Mouse (Mus musculus) kidney, postnatal 0 days (tissue): Measurements from ENCODE around the gene Pole2. TPM values are rescaled to one million over a fixed set of nuclear protein-coding genes. Genes with fewer than 3 reads are reported as not detected.

ENCODE experiments used
- ATAC-seq: fragments of 200-750 bp; cut with Nextera tagmentation; replicated peaks from 2 replicates; pipeline ENCODE4 v1.8.0; 2017; ENCODE audit warnings: low read depth, moderate number of reproducible peaks, moderate TSS enrichment, moderate library complexity; ENCODE audit not compliant: low FRiP score
- DNase-seq: peaks from one replicate; pipeline ENCODE4 v3.0.0-alpha.2; 2016; ENCODE audit warnings: low spot score
- H3K27ac ChIP-seq: fragments of 300-500 bp; sonication (generic); 2 replicates; pipeline ENCODE4 v1.5.1; 2014; ENCODE audit warnings: mild to moderate bottlenecking
- H3K27me3 ChIP-seq: fragments of 300-500 bp; sonication (generic); 2 replicates; pipeline ENCODE4 v1.6.1; 2014; ENCODE audit warnings: low read length, mixed read lengths; ENCODE audit not compliant: insufficient read depth
- H3K36me3 ChIP-seq: fragments of 300-500 bp; sonication (generic); 2 replicates; pipeline ENCODE4 v1.6.1; 2014; ENCODE audit warnings: low read length, mixed read lengths; ENCODE audit not compliant: insufficient read depth
- H3K4me1 ChIP-seq: fragments of 300-500 bp; sonication (generic); replicated peaks from 2 replicates; pipeline ENCODE4 v1.6.1; 2014; ENCODE audit warnings: antibody characterized with exemption, low read length, mixed read lengths; ENCODE audit not compliant: insufficient read depth
- H3K4me2 ChIP-seq: fragments of 300-500 bp; sonication (generic); 2 replicates; pipeline ENCODE4 v1.6.1; 2014; ENCODE audit warnings: mild to moderate bottlenecking, low read length, moderate library complexity, mixed read lengths
- H3K4me3 ChIP-seq: fragments of 300-500 bp; sonication (generic); replicated peaks from 2 replicates; pipeline ENCODE4 v1.5.1; 2014; ENCODE audit warnings: low read depth, low read length
- H3K9ac ChIP-seq: fragments of 300-500 bp; sonication (generic); 2 replicates; pipeline ENCODE4 v1.6.1; 2014; ENCODE audit warnings: low read depth, low read length
- H3K9me3 ChIP-seq: fragments of 300-500 bp; sonication (generic); replicated peaks from 2 replicates; pipeline ENCODE4 v1.6.1; 2016; ENCODE audit warnings: low read length, inconsistent platforms, mixed read lengths
- CTCF ChIP-seq: IDR thresholded peaks from 2 replicates; pipeline ENCODE4 v1.5.1; 2016; ENCODE audit warnings: antibody characterized with exemption, low read depth, mild to moderate bottlenecking, moderate library complexity
- WGBS: fragments of 180-500 bp; shearing (Covaris S2); extraction: QIAGEN DNeasy Blood & Tissue Kit; methylation state at CpG from one replicate; pipeline ENCODE4 v1.1.7; 2014; 5-methylcytosine and 5-hydroxymethylcytosine counted together
- polyA plus RNA-seq: library from polyadenylated mRNA; unstranded; fragments of >200 nt; fragmentation: Nextera tagmentation; extraction: Ambion mirVana; gene quantifications from 2 replicates; pipeline ENCODE4 v1.2.1, GENCODE M21; 2015

The Pole2 gene
- polyA plus RNA-seq, 1 experiment from 2014 or later: 15.3 TPM

- H3K4me1 ChIP-seq: no peaks in the 10 kb centered on the region
- ATAC-seq: no peak
- no peaks in the 10 kb centered on the region for H3K27me3 ChIP-seq
- no peak for TF ChIP-seq CTCF
- H3K4me3 ChIP-seq: no peak overlapping the region
- H3K4me2 ChIP-seq: no peak overlapping the region
- 0 out of 2 replicates have a peak, but pooled peaks cover 8% of the 10 kb centered on the region for H3K36me3 ChIP-seq
- DNase-seq: no peak
- no peak overlapping the region for H3K9ac ChIP-seq
- 91% methylated on average over 2 of the region's 2 CpGs for WGBS
- no peak overlapping the region for H3K27ac ChIP-seq
- H3K9me3 ChIP-seq: no peaks in the 10 kb centered on the region
Measured at GRCm38 (mm10) chr12:69192637-69193036, 35.4 kb downstream of the Pole2 start.

GRCm38 (mm10) chr12:69191396-69191795, 36.6 kb downstream of the Pole2 start:
- no peak for TF ChIP-seq CTCF
- Histone ChIP-seq H3K36me3 (0 out of 2 replicates have a peak, but pooled peaks cover 8% of the 10 kb centered on the region), H3K4me3 (no peak overlapping the region), H3K9me3 (no peaks in the 10 kb centered on the region), H3K4me1 (no peaks in the 10 kb centered on the region), H3K27me3 (no peaks in the 10 kb centered on the region), H3K9ac (no peak overlapping the region), H3K27ac (no peak overlapping the region), H3K4me2 (no peak overlapping the region)
- 87% methylated on average over 5 of the region's 5 CpGs for WGBS
- DNase-seq: no peak
- no peak for ATAC-seq

DNA sequence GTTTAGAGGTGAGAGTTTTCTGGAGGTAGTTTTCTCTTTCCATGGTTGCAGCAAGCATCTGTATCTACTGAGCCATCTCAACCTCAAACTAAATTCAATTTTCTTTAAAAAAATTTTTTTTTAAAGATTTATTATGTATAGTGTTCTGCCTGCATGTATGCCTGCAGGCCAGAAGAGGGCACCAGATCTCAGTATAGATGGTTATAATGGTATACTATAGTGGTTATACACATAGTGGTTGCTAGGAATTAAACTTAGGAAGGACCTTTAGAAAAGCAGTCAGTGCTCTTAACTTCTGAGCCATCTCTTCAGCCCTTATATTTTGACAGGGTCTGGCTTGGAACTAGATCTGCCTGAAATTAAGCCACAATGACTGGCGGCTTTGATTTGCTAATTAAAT, 37.5 kb downstream of the Pole2 start:
- 100% methylated on average over 1 of the region's 1 CpGs for WGBS
- Histone ChIP-seq H3K4me2 (no peak overlapping the region), H3K4me1 (peaks cover 3% of the 10 kb centered on the region; the same call in 1 of the 2 replicates), H3K4me3 (no peak overlapping the region), H3K27me3 (no peaks in the 10 kb centered on the region), H3K27ac (no peak overlapping the region), H3K9me3 (no peaks in the 10 kb centered on the region), H3K9ac (no peak overlapping the region), H3K36me3 (0 out of 2 replicates have a peak, but pooled peaks cover 8% of the 10 kb centered on the region)
- 0 out of 2 replicates have a peak, but pooled peaks have one; percentile 49 for ATAC-seq
- peak; percentile 66 for TF ChIP-seq CTCF
- peak; percentile 46 for DNase-seq

- Histone ChIP-seq H3K4me1 (peaks cover 7% of the 10 kb centered on the region; the same call in 1 of the 2 replicates), H3K27me3 (no peaks in the 10 kb centered on the region), H3K9me3 (no peaks in the 10 kb centered on the region), H3K4me2 (no peak overlapping the region), H3K9ac (no peak overlapping the region), H3K36me3 (0 out of 2 replicates have a peak, but pooled peaks cover 8% of the 10 kb centered on the region), H3K27ac (no peak overlapping the region), H3K4me3 (no peak overlapping the region)
- DNase-seq: no peak
- WGBS: 94% methylated on average over 9 of the region's 9 CpGs
- ATAC-seq: no peak
- TF ChIP-seq CTCF: no peak
Measured at GRCm38 (mm10) chr12:69190074-69190473, 37.9 kb downstream of the Pole2 start.

DNA sequence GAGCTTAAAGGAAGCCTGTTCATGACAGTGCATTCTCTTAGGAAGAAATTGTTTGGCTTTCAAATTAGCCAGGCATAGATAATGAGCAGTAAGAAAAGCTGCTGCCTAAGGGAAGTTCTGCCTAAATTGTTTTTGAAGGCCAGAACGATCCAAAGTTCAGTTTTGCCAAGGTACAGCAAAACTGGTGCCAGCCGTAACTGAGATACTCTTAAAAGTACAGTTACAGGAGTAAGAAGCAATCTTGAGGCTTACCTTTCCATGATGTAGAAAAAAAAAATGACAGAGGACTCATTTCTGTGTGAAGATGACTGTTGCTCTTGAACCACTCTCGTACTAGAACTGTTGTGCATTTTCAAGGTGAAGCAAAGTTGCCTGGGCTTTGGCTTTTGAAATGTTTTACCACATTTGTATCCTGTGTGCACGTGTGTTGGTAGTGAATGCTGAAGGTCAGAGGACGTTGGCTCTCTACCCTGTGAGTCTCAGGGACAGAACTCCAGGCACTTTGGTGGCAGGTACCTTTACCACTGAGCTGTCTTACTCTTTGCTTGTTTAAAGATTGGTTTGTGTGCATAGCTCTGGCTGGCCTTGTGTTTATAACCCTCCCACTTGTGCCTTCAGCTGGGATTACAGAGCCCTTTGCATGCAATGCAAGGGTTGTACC, 41.1 kb downstream of the Pole2 start:
- Histone ChIP-seq H3K4me3 (no peak overlapping the region), H3K27ac (peak overlapping the region; percentile 57; the same call in 1 of the 2 replicates), H3K9ac (no peak overlapping the region), H3K4me1 (peaks cover 11% of the 10 kb centered on the region; the same call in 1 of the 2 replicates), H3K36me3 (0 out of 2 replicates have a peak, but pooled peaks cover 8% of the 10 kb centered on the region), H3K9me3 (no peaks in the 10 kb centered on the region), H3K27me3 (no peaks in the 10 kb centered on the region), H3K4me2 (no peak overlapping the region)
- ATAC-seq (no peak), DNase-seq (no peak)
- no peak for TF ChIP-seq CTCF
- WGBS: 64% methylated on average over 5 of the region's 5 CpGs

- H3K27ac ChIP-seq: peak overlapping the region; percentile 90; the same call in 1 of the 2 replicates
- no peak for ATAC-seq
- no peak for TF ChIP-seq CTCF
- H3K27me3 ChIP-seq: no peaks in the 10 kb centered on the region
- 0 out of 2 replicates have a peak, but pooled peaks cover 9% of the 10 kb centered on the region for H3K36me3 ChIP-seq
- no peak for DNase-seq
- peak overlapping the region; percentile 99 for H3K4me2 ChIP-seq
- peak overlapping the region; percentile 96 for H3K4me3 ChIP-seq
- H3K9ac ChIP-seq: peak overlapping the region; percentile 79
- H3K4me1 ChIP-seq: peaks cover 11% of the 10 kb centered on the region; the same call in 1 of the 2 replicates
- 66% methylated on average over 7 of the region's 7 CpGs for WGBS
- H3K9me3 ChIP-seq: no peaks in the 10 kb centered on the region
Measured at GRCm38 (mm10) chr12:69185371-69185770, 42.6 kb downstream of the Pole2 start.
